Mouse (Mus musculus) lung, adult 10 weeks (tissue): Measurements from ENCODE around the gene Gm8906. TPM values are rescaled to one million over a fixed set of nuclear protein-coding genes. Genes with fewer than 3 reads are reported as not detected.

Experiments
- polyA plus RNA-seq: library from polyadenylated mRNA; stranded (reverse); fragments of 350-450 nt; fragmentation: Illumina TruSeq; extraction: RNeasy Lipid Tissue Mini Kit (QIAGEN cat#74804); gene quantifications from one replicate; pipeline ENCODE4 v1.2.3, GENCODE M21; 2014; ENCODE audit warnings: low read depth, low replicate concordance; ENCODE audit not compliant: insufficient read depth

Gm8906 gene
- polyA plus RNA-seq: not detected

GRCm38 (mm10) chr5:11502385-11502784, at the start of gene Gm8906:
Gm8906 (plus strand) TSS chr5:11502685.

Other genes with a start within 250 kb of the Gm8906 start
- gene Gm8890, start 246.7 kb upstream of the Gm8906 start, polyA plus RNA-seq: not detected
- gene Speer1, start 161.2 kb upstream of the Gm8906 start, polyA plus RNA-seq: not detected
- not detected for gene Gm8897, start 86.3 kb upstream of the Gm8906 start, polyA plus RNA-seq
- gene Gm6460, start 92.2 kb downstream of the Gm8906 start, polyA plus RNA-seq: not detected
- gene Gm8922, start 179.3 kb downstream of the Gm8906 start, polyA plus RNA-seq: not detected